Mouse (Mus musculus): ENCODE data around the gene Ddx6. TPM values are rescaled to one million over a fixed set of nuclear protein-coding genes. Genes with fewer than 3 reads are reported as not detected.
"Not testable (repeated sequence)": the region's sequence is repeated elsewhere in the genome, so short reads cannot be mapped to it uniquely, and the experiment has no call there.

Gene Ddx6
- polyA plus RNA-seq, 1 experiment from 2014 or later, result 15.0 TPM

- H3K4me3 ChIP-seq (ENCODE audit: low read depth, low read length), result peak overlapping the region; percentile 8
- H3K36me3 ChIP-seq (ENCODE audit: control insufficient read depth, insufficient read depth, low read length), result peaks cover 18% of the 10 kb centered on the region
- H3K9me3 ChIP-seq (replicated peaks; ENCODE audit: control insufficient read depth, low read length), result no peaks in the 10 kb centered on the region
- peak overlapping the region; percentile 63 for H3K4me2 ChIP-seq
- H3K9ac ChIP-seq (ENCODE audit: low read depth, low read length), result no peak overlapping the region
- WGBS (ENCODE audit: insufficient replicate concordance), result 43% methylated on average over 4 of the region's 4 CpGs
- ATAC-seq (replicated peaks; ENCODE audit: insufficient number of reproducible peaks, low FRiP score, low TSS enrichment), result no peak
- H3K27ac ChIP-seq (ENCODE audit: low read depth, low read length), result no peak overlapping the region
- peaks cover 12% of the 10 kb centered on the region for H3K4me1 ChIP-seq (ENCODE audit: control insufficient read depth, insufficient read depth, low read length)
- H3K27me3 ChIP-seq (ENCODE audit: control insufficient read depth, insufficient read depth, low read length), result no peaks in the 10 kb centered on the region
Observed at GRCm38 (mm10) chr9:44607306-44607705, 2.6 kb downstream of the Ddx6 start.

GRCm38 (mm10) chr9:44610371-44610770 is 5.7 kb downstream of the Ddx6 start:
- Histone ChIP-seq H3K4me3 (ENCODE audit: low read depth, low read length) (no peak overlapping the region), H3K9me3 (replicated peaks; ENCODE audit: control insufficient read depth, low read length) (no peaks in the 10 kb centered on the region), H3K9ac (ENCODE audit: low read depth, low read length) (no peak overlapping the region), H3K4me1 (ENCODE audit: control insufficient read depth, insufficient read depth, low read length) (peaks cover 8% of the 10 kb centered on the region; the same call in 1 of the 2 replicates), H3K27ac (ENCODE audit: low read depth, low read length) (no peak overlapping the region), H3K27me3 (ENCODE audit: control insufficient read depth, insufficient read depth, low read length) (no peaks in the 10 kb centered on the region), H3K36me3 (ENCODE audit: control insufficient read depth, insufficient read depth, low read length) (peaks cover 40% of the 10 kb centered on the region), H3K4me2 (no peak overlapping the region)
- WGBS (ENCODE audit: insufficient replicate concordance), result 95% methylated on average over 25 of the region's 25 CpGs
- no peak for ATAC-seq (replicated peaks; ENCODE audit: insufficient number of reproducible peaks, low FRiP score, low TSS enrichment)

GRCm38 (mm10) chr9:44613081-44613480 is 8.4 kb downstream of the Ddx6 start:
- H3K27me3 ChIP-seq (ENCODE audit: control insufficient read depth, insufficient read depth, low read length), result not testable (repeated sequence)
- H3K36me3 ChIP-seq (ENCODE audit: control insufficient read depth, insufficient read depth, low read length), result peaks cover 53% of the 10 kb centered on the region

GRCm38 (mm10) chr9:44621114-44621513 is 16.4 kb downstream of the Ddx6 start:
- WGBS (ENCODE audit: insufficient replicate concordance), result 82% methylated on average over 3 of the region's 3 CpGs
- H3K4me1 ChIP-seq (ENCODE audit: control insufficient read depth, insufficient read depth, low read length), result no peaks in the 10 kb centered on the region
- no peak overlapping the region for H3K4me2 ChIP-seq
- no peak overlapping the region for H3K27ac ChIP-seq (ENCODE audit: low read depth, low read length)
- H3K4me3 ChIP-seq (ENCODE audit: low read depth, low read length), result no peak overlapping the region
- H3K36me3 ChIP-seq (ENCODE audit: control insufficient read depth, insufficient read depth, low read length), result peaks cover 37% of the 10 kb centered on the region
- no peak overlapping the region for H3K9ac ChIP-seq (ENCODE audit: low read depth, low read length)
- no peaks in the 10 kb centered on the region for H3K27me3 ChIP-seq (ENCODE audit: control insufficient read depth, insufficient read depth, low read length)
- H3K9me3 ChIP-seq (replicated peaks; ENCODE audit: control insufficient read depth, low read length), result no peaks in the 10 kb centered on the region
- no peak for ATAC-seq (replicated peaks; ENCODE audit: insufficient number of reproducible peaks, low FRiP score, low TSS enrichment)

More at GRCm38 (mm10) chr9:44613081-44613480, 8.4 kb downstream of the Ddx6 start:
- not testable (repeated sequence) for H3K9ac ChIP-seq (ENCODE audit: low read depth, low read length); H3K4me3 ChIP-seq (ENCODE audit: low read depth, low read length); H3K9me3 ChIP-seq (replicated peaks; ENCODE audit: control insufficient read depth, low read length); H3K4me1 ChIP-seq (ENCODE audit: control insufficient read depth, insufficient read depth, low read length); H3K27ac ChIP-seq (ENCODE audit: low read depth, low read length); ATAC-seq (replicated peaks; ENCODE audit: insufficient number of reproducible peaks, low FRiP score, low TSS enrichment); H3K4me2 ChIP-seq
- WGBS (ENCODE audit: insufficient replicate concordance), result 80% methylated on average over 1 of the region's 1 CpGs

GRCm38 (mm10) chr9:44624390-44624789 is 19.7 kb downstream of the Ddx6 start:
- H3K36me3 ChIP-seq (ENCODE audit: control insufficient read depth, insufficient read depth, low read length), result peaks cover 44% of the 10 kb centered on the region
- ATAC-seq (replicated peaks; ENCODE audit: insufficient number of reproducible peaks, low FRiP score, low TSS enrichment), result no peak
- 85% methylated on average over 5 of the region's 5 CpGs for WGBS (ENCODE audit: insufficient replicate concordance)

GRCm38 (mm10) chr9:44626268-44626667 is 21.6 kb downstream of the Ddx6 start:
- Histone ChIP-seq H3K36me3 (ENCODE audit: control insufficient read depth, insufficient read depth, low read length) (peaks cover 52% of the 10 kb centered on the region), H3K4me1 (ENCODE audit: control insufficient read depth, insufficient read depth, low read length) (no peaks in the 10 kb centered on the region), H3K27ac (ENCODE audit: low read depth, low read length) (no peak overlapping the region), H3K9me3 (replicated peaks; ENCODE audit: control insufficient read depth, low read length) (no peaks in the 10 kb centered on the region), H3K27me3 (ENCODE audit: control insufficient read depth, insufficient read depth, low read length) (no peaks in the 10 kb centered on the region), H3K4me2 (no peak overlapping the region), H3K9ac (ENCODE audit: low read depth, low read length) (no peak overlapping the region), H3K4me3 (ENCODE audit: low read depth, low read length) (no peak overlapping the region)
- ATAC-seq (replicated peaks; ENCODE audit: insufficient number of reproducible peaks, low FRiP score, low TSS enrichment), result no peak
- WGBS (ENCODE audit: insufficient replicate concordance), result 73% methylated on average over 5 of the region's 5 CpGs

More at GRCm38 (mm10) chr9:44624390-44624789, 19.7 kb downstream of the Ddx6 start:
- Histone ChIP-seq H3K27me3 (ENCODE audit: control insufficient read depth, insufficient read depth, low read length) (no peaks in the 10 kb centered on the region), H3K4me3 (ENCODE audit: low read depth, low read length) (no peak overlapping the region), H3K4me2 (no peak overlapping the region), H3K4me1 (ENCODE audit: control insufficient read depth, insufficient read depth, low read length) (no peaks in the 10 kb centered on the region), H3K9me3 (replicated peaks; ENCODE audit: control insufficient read depth, low read length) (no peaks in the 10 kb centered on the region), H3K9ac (ENCODE audit: low read depth, low read length) (no peak overlapping the region), H3K27ac (ENCODE audit: low read depth, low read length) (no peak overlapping the region)

GRCm38 (mm10) chr9:44637551-44638169 is 33.0 kb downstream of the Ddx6 start:
- Histone ChIP-seq H3K27ac (ENCODE audit: low read depth, low read length) (no peak overlapping the region), H3K9ac (ENCODE audit: low read depth, low read length) (no peak overlapping the region), H3K4me3 (ENCODE audit: low read depth, low read length) (no peak overlapping the region), H3K27me3 (ENCODE audit: control insufficient read depth, insufficient read depth, low read length) (no peaks in the 10 kb centered on the region), H3K36me3 (ENCODE audit: control insufficient read depth, insufficient read depth, low read length) (peaks cover 43% of the 10 kb centered on the region), H3K4me1 (ENCODE audit: control insufficient read depth, insufficient read depth, low read length) (no peaks in the 10 kb centered on the region), H3K4me2 (no peak overlapping the region), H3K9me3 (replicated peaks; ENCODE audit: control insufficient read depth, low read length) (no peaks in the 10 kb centered on the region)
- WGBS (ENCODE audit: insufficient replicate concordance), result 81% methylated on average over 15 of the region's 15 CpGs
- ATAC-seq (replicated peaks; ENCODE audit: insufficient number of reproducible peaks, low FRiP score, low TSS enrichment), result no peak

GRCm38 (mm10) chr9:44638726-44639125 is 34.0 kb downstream of the Ddx6 start:
- WGBS (ENCODE audit: insufficient replicate concordance), result 93% methylated on average over 9 of the region's 9 CpGs
- H3K36me3 ChIP-seq (ENCODE audit: control insufficient read depth, insufficient read depth, low read length), result peaks cover 38% of the 10 kb centered on the region
- H3K4me2 ChIP-seq; H3K27me3 ChIP-seq (ENCODE audit: control insufficient read depth, insufficient read depth, low read length); H3K4me3 ChIP-seq (ENCODE audit: low read depth, low read length); H3K9ac ChIP-seq (ENCODE audit: low read depth, low read length); ATAC-seq (replicated peaks; ENCODE audit: insufficient number of reproducible peaks, low FRiP score, low TSS enrichment); H3K4me1 ChIP-seq (ENCODE audit: control insufficient read depth, insufficient read depth, low read length); H3K9me3 ChIP-seq (replicated peaks; ENCODE audit: control insufficient read depth, low read length); H3K27ac ChIP-seq (ENCODE audit: low read depth, low read length): not testable (repeated sequence)

GRCm38 (mm10) chr9:44640028-44640427 is 35.3 kb downstream of the Ddx6 start:
- not testable (repeated sequence) for H3K9ac ChIP-seq (ENCODE audit: low read depth, low read length); H3K4me1 ChIP-seq (ENCODE audit: control insufficient read depth, insufficient read depth, low read length); H3K27me3 ChIP-seq (ENCODE audit: control insufficient read depth, insufficient read depth, low read length); H3K4me2 ChIP-seq; H3K9me3 ChIP-seq (replicated peaks; ENCODE audit: control insufficient read depth, low read length); H3K27ac ChIP-seq (ENCODE audit: low read depth, low read length); ATAC-seq (replicated peaks; ENCODE audit: insufficient number of reproducible peaks, low FRiP score, low TSS enrichment); H3K4me3 ChIP-seq (ENCODE audit: low read depth, low read length)
- H3K36me3 ChIP-seq (ENCODE audit: control insufficient read depth, insufficient read depth, low read length), result peaks cover 29% of the 10 kb centered on the region
- WGBS (ENCODE audit: insufficient replicate concordance), result 76% methylated on average over 1 of the region's 1 CpGs

Measured in heart, embryonic 11.5 days (tissue).